Mouse (Mus musculus): ENCODE results near the gene Golga4. TPM values are rescaled to one million over a fixed set of nuclear protein-coding genes. Genes with fewer than 3 reads are reported as not detected.

Golga4 gene
- total RNA-seq, 2 experiments from 2014 or later: 80.3 to 88.2 TPM

DNA sequence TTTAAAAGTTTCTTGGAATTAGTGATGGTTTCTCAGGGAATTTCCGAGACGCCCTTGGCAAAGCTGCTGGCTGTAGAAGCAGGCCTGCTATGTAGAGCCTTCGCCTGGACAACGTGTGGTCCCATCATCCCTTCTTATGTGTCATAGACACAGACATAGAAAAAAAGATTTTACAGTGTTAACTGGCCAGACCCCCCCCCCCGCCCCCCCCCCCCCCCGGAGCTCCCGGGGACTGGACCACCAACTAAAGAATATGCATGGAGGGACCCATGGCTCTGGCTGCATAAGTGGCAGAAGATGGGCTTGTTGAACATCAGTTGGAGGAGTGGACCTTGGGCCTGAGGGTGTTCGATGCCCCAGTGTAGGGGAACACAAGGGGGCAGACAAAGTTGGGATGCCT lies 11.6 kb downstream of the Golga4 start:
- DNase-seq (ENCODE audit: low spot score in 2 of 2): no peak
- intact Hi-C loops (cut with DNase I): no loop called here

DNA sequence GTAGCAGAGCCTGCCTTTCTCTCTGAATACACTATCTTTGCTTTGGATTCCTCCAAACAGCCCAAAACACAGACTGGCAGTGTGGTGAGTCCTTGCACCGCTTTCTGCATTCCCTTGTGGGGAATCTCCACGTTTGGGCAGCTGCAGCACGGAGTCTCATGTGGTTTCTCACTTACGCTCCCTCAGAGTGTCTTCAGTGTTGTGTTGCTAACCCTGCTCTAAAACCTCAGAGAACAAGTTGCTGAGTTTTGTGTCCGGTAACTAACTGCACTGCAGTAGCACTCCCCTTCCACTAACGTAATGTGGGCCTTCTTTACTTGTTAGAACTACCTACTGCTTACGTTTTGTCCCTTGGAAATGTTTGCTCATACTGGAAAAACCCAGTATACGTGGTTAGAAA lies 13.0 kb downstream of the Golga4 start:
- no peak for DNase-seq (ENCODE audit: low spot score in 2 of 2)
- intact Hi-C loops (cut with DNase I): no loop called here

DNA sequence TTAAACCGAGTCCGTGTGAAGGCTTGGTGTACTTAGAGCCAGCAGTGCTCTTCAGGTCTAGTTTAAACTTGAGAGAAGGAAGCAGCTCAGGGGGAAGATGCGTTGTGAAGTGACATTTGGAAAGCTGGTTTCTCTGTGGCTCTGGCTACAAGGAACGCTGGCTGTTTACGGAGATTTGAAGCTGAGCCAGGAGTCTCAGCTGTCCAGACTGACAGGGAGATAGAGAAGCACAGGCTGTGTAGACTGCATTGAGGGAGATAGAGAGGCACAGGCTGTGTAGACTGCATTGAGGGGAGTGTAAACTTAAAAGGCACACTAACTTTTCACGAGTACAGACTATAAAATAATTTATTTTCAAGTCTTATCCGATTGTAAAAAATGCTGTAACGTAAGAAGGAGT lies 13.9 kb downstream of the Golga4 start:
- intact Hi-C loops (cut with DNase I): no loop called here
- DNase-seq (ENCODE audit: low spot score in 2 of 2): no peak

DNA sequence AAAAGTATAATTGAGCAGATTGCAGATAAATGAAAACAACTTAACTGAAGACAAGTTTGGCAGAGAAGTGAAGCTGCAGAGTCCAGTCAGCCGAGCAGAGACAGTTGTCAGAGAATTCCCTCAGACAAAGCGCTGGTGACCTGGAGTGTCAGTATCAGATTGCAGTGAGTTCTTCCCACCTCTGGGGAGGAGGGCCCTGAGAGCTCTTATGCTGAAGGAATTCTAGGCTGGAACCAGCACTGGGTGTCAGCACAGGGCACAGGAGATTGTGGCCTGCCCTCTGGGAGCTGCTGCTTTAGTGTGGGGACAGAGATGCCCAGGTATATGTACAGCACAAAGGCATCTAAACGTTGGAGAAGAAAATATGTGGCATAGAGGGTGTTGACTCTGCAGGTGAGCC lies 14.8 kb downstream of the Golga4 start:
- intact Hi-C loops (cut with DNase I): no loop called here
- DNase-seq (ENCODE audit: low spot score in 2 of 2): no peak

DNA sequence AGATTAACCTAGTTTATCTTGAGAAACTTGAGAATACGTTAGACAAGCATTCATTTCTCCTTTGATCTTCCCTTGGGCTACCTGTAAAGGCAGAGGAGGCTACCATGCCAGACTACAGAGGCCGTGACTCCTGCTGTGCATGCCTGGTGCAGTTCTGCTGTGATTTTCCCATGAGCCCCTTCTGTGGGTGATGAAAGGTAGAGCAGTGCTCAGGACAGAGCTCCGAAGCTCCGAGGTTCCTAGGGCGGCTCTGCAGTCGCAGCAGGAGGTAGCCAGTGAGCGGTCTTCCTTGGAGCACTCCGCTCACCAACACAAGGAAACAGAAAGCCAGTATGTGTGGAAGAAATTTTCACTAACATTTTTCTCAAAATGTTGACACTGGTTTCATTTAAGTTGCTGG lies 15.6 kb downstream of the Golga4 start:
- intact Hi-C loops (cut with DNase I): no loop called here
- no peak for DNase-seq (ENCODE audit: low spot score in 2 of 2)

DNA sequence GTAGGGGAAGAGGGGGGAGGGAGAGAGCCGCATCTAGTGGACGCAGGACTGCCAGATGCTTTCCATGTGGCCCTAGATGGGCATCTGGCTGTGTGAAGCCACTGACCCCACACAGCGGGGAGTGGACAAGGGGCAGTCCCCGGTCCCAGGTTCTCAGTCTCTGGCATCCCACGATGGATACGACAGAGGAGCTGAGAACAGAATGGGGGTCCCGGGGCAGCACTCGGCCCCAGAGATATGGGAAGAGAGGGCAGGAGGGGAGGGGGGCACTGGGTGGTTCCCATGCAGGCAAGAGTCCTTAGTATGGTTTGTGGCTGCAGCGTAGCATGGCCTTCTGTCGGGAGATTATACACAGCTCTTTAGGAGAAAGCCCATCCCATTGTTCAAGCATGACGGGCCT lies 17.7 kb downstream of the Golga4 start:
- intact Hi-C loops (cut with DNase I): no loop called here
- DNase-seq (ENCODE audit: low spot score in 2 of 2): no peak

DNA sequence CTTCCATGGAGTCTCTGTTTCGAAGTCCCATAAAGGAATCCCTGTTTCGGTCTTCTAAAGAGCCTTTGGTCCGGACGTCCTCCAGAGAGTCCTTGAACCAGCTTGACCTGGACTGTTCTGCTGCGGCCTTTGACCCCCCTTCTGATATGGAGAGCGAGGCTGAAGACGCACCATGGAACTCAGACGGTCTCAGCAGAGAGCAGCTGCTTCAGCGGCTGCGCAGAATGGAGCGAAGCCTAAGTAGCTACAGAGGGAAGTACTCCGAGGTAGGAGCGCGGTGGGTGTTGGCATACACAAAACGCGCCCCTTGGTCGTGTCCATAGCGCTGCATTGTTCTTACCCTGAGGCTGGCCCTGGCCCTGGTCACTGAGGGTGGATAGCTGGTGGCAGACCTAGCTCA lies 21.0 kb downstream of the Golga4 start:
- no peak for DNase-seq (ENCODE audit: low spot score in 2 of 2)
- intact Hi-C loops (cut with DNase I): no loop called here

DNA sequence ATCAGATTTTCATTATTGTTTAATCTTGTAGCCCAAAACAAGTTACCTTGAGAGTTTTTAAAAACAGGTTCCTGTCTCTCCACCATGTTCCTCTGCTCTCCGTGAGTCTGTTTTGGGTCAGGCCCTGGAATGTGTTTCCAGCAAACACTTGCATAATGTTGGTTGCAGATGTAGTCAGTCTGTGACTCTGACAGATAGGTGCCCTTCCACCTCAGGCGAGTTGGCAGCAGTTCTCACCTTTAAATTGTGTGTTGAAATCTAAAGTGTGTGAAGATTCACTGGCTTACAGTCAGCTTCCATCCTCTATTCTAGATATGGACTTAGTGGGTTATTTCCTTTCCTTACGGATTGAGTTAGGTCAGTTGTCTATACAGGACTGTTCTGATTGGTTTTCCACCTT lies 23.7 kb downstream of the Golga4 start:
- no peak for DNase-seq (ENCODE audit: low spot score in 2 of 2)
- intact Hi-C loops (cut with DNase I): no loop called here

DNA sequence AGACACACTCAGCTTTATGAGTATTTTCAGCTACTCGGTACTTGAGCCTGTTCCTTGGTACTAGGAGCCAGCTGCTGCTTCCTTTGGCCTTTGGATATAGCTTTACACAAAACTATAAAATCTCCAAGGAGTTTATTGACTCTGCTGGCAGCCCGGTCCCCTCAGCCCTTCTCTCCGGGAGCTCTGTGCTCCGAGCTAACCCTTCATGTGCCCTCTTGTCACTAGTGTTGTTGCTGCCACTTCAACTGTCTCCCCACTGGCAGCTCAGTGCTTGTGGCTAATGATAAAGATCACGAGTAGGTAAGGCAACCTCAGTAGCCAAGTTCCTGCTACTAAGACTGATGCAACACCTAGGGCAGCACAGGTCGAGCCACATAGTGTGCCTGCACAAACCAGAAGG lies 24.6 kb downstream of the Golga4 start:
- DNase-seq (ENCODE audit: low spot score in 2 of 2): no peak
- intact Hi-C loops (cut with DNase I): no loop called here

DNA sequence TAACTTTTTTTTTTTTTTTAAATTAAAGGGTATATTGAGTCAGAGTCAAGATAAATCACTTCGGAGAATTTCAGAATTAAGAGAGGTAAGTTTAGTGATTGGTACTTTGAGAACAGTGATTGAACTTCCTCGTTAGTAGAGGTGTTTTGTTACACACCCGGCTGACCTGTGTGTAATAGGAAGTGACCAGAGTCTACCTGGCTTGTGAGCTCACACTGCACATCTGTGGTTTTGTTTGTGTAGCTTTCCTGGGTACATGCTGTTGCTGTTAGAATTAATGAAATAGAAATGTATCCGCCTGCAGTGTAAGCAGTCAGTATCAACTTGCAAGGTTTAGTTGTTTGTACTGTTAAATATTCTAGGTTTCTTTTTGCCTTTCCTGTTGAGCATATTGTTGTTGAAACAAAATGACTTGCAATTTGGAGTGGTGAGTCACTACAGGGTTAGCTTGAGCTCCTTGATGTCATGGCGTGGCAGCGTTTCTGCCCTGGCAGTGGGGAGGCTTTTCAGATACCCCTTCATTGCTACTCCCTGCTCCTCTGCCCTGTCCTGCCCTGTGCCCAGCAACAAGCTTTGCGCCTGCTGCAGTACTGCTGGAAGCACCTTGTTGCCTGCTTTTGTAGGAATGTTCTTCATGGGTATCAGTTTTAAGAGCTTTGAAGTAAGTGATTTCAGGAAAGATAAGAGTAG lies 26.6 kb downstream of the Golga4 start:
- no peak for DNase-seq (ENCODE audit: low spot score in 2 of 2)
- intact Hi-C loops (cut with DNase I): no loop called here

DNA sequence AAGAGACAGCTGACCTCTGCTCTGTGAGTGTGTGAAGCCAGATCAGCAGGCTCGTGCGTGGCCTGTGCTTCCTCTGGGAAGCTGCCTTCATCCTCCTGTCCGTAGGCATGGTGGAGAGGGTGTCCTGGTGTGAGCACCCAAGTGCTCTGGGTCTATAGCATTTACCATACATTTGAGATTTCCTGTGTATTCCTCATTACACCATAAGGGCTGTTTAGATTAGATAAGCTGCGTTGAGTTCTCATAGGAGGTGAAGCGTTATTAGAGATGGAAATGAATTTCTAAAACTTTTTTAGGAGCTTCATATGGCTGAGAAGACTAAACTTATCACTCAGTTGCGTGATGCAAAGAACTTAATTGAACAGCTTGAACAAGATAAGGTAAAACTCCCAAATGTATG lies 30.9 kb downstream of the Golga4 start:
- no peak for DNase-seq (ENCODE audit: low spot score in 2 of 2)
- intact Hi-C loops (cut with DNase I): no loop called here

DNA sequence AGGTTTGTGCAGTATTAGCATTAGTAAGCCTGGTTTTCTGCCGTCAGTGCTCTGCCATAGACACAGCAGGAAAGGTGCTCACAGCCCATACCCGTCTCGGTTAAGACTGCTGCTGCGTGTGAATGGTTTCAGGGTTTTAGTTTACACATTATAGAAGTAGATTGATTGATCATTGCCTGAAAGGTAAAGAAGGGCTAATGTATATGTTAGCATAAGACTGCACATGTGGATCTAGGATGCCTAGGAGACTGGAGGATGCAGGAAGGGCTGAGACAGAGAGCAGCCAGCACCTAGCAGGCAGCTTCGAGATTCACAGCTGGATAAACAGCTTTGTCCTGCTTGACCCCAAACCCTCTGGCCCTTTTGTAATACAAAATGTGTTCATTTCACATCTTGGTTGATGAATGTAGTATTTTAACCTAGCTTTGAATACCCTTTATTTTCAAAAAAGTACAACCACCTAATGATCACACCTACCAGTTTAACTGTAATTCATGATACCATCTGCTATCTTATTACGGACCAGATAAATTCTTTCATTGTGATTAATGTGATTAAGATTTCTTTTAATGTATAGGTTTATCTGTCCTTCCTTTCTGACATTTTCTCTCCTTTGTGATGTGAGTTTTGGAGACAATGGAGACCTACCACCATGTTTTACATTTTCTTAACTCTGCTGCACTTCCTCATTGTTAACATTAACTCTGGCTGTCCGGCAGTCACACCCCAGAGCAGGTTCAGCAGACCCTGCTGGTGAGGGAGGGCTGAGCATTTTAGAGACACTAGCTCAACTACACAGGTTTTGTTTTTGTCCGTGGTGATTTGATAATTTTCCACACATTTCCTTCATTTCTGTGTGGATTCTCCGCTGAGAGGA lies 31.6 kb downstream of the Golga4 start:
- intact Hi-C loops (cut with DNase I): no loop called here
- no peak for DNase-seq (ENCODE audit: low spot score in 2 of 2)

DNA sequence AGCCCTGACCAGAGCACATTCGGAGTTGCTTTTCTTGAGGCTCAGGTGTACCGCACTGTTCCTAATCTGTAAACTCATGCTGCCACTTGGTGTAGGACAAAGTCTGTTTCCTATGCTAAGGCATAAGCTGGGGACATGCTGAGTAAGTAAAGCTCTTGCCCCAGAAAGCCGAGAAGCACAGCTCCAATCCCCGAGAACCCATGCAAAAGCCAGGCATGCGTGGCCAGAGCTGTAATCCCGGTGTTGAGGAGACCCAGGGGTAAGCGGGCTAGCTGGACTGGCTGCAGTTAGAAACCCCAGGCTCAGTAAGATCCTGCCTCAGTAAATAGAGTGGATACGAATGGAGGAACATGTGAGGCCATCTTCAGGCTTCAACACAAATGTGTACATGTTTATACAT lies 35.8 kb downstream of the Golga4 start:
- DNase-seq (ENCODE audit: low spot score in 2 of 2): no peak
- intact Hi-C loops (cut with DNase I): no loop called here

DNA sequence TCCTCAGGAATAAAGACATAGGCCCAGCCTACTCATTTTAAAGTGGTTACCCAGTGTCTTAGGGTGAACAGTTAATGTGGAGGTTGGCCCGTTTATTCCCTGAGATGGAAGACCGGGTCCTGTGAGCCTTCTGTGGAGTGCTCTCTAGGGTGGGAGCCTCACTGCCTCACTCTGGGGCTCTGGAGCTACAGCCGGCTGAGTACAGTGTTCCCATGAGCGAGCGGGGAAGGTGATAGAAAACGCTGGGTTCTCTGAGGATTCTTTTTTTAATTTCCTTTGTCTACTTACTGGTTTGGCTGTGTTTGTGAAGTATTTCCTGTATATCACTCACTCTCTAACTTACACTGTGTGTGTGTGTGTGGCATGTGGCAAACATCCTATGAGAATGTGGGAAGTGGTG lies 39.1 kb downstream of the Golga4 start:
- intact Hi-C loops (cut with DNase I): no loop called here
- no peak for DNase-seq (ENCODE audit: low spot score in 2 of 2)

DNA sequence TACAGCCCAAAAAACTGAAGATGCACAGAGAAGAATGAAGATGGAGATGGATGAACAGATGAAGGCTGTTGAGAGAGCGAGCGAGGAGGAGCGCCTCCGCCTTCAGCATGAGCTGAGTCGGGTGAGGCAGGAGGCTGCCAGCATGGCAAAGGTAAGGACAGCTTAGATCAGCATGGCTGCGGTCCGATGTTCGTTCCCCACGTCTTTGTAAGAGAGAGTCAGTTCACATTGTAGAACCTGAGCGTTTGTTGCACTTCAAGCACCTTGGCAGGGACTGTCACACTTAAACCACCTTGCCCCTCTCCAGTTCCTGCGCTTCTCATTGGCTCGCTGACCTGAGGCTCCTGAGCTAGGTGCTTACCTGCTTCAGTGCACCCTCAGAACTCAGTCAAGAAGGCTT lies 42.6 kb downstream of the Golga4 start:
- no peak for DNase-seq (ENCODE audit: low spot score in 2 of 2)
- intact Hi-C loops (cut with DNase I): no loop called here

DNA sequence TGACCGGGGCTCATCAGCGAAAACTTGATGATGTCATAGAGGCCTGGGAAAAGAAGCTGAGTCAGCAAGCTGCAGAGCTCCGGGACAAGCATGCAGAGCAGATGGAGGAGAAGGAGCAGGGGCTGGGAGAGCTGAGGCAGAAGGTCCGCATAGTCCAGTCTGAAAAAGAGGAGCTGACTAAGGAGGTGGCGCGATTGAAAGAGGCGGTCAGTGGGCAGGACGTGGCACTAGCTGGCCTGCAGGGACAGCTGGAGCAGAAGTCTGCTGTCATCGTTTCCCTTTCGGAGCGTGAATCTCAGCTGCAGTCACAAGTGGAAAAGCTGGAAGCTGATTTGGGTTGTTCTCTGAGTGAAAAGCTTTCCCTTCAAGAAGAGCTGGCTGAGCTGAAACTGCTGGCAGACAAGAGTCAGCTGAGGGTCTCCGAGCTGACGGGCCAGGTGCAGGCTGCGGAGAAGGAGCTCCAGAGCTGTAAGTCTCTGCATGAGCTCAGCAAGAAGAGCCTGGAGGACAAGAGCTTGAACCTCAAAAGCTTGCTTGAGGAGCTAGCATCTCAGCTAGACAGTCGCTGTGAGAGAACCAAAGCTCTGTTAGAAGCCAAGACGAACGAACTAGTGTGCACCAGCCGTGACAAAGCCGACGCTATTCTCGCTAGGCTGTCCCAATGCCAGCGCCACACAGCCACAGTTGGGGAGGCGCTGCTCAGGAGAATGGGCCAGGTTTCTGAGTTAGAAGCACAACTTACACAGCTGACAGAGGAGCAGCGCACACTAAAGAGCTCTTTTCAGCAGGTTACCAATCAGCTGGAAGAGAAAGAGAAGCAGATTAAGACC lies 51.1 kb downstream of the Golga4 start:
- peak; percentile 43 to 69 for DNase-seq (ENCODE audit: low spot score in 2 of 2)
- intact Hi-C loops (cut with DNase I): no loop called here

DNA sequence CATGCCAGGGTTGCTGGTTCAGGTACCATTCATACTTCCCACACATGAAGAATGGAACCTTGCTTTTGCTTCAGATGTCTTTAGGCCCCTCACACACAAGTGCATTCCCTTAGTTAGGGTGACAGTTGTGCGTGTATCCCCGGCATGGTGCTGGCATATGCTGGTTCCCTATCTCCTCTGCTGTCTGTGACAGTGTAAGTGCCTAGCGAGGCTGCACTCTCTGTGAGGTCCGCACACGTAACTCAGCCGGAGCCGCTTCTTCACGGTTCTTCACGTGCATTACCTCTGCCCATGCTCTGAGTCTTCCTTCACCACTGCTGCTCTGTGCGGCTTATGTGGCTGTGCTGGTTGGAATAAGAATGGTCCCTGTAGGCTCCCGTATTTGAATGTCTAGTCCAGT lies 57.3 kb downstream of the Golga4 start:
- intact Hi-C loops (cut with DNase I): no loop called here

DNA sequence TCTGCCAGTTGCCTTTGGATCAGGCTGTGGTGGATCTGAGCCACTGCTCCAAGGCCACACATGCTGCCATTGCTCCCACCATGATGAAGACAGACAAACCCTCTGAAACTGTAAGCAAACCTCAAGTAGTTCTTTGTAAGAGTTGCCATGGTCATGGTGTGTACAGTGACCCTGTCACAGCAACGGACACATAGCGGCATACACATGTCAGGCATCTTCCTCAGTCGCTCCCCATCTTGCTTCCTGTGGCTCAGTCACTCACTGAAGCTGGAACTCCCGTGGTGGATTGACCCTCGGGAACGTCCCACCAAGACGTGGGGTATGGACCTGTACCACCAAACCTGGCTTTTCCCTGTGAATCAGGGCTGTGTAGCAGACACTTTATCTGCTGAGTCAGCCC lies 57.8 kb downstream of the Golga4 start:
- no peak for DNase-seq (ENCODE audit: low spot score in 2 of 2)
- intact Hi-C loops (cut with DNase I): no loop called here

More for the DNA sequence above, 57.3 kb downstream of the Golga4 start:
- no peak for DNase-seq (ENCODE audit: low spot score in 2 of 2)

DNA sequence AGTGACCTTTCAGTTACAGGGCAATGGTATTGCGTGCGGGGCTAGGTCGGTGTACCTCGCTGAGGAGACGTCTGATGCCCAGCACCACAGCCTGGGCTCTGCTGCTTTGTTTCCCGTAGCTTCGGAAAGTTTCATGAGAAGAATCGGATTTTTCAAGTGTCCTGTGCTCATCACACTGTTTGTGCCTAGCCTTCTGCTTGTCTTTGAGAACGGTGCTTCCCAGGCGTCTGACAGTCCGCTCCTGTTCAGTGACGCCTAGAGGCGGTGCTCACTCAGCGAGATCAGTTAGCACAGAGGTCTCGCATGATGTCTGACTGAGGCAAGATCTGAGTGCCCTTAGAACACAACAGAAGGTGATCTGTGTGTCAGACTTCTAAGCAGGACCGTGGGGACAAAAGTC lies 58.6 kb downstream of the Golga4 start:
- intact Hi-C loops (cut with DNase I): no loop called here
- DNase-seq (ENCODE audit: low spot score in 2 of 2): no peak

DNA sequence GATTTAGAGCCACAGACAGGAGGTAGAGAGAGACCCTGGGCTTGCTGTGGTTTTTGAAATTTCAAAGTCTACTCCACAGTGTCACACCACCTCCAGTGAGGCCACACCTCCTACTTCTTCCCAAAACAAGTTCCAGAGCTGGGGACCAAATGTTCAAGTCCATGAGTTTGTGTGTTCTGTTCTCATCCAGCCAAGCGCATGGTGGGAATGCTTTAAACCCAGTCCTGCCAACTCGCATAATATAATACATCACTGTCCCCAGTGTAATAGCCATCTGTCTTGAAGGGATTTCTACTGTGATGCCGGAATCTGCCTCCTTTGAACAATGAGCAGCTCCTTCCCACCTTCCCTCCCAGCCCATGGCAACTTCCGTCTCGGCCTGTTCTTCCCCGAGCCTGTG lies 63.3 kb downstream of the Golga4 start:
- peak in 1 of 2 experiments; percentile 30 for DNase-seq (ENCODE audit: low spot score in 2 of 2)
- intact Hi-C loops (cut with DNase I): no loop called here

Data from left cerebral cortex, postnatal 14 days (tissue).